In the genomic region with DNA sequence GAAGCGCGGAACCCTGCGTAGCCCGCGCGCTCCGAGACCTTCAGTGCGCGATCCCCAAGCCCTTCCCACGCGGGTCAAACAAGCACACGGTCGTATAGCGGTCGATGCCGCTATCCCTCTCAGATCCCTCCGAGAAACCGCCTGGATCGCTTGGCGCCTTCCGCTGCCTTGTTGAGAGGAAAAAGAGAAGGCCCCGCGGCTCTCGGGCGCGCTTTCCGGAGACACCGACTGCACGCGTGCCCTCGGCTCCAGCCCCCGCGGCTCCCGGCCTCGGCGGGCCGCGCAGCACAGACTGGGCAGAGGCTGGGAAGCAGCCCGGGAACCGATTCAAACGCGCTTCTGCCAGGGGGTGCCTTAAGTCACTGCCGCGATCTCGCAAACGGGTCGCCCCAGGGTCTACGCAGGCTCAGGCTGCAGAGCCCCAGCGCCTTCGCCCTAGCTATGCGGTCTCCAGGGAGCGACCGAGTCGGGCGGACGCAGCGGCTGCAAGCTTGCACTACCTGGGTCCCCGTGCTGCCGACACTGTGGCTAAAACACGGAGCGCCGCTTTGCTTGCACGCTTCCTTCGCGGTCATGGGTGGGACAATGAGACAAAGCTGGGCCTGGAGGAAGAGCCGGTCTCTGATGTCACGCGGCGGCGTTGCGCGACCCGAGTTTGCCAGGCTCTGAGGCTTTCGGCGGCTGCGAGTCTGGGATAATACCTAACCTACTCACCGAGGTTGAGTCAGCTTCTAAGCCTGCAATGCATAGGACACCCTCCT, we compare ENCODE assay signal across 9 mouse cellular contexts.
DNase-seq lines count a peak whose midpoint lies in the region; ATAC-seq lines count a peak whose summit lies in the region.
"Had no signal": no experiment of that assay in that cellular context is flagged by ENCODE, and none has a peak within 500 bp of the region (broad histone marks: within the 10 kb centered on the region; RNA-seq: fewer than 3 reads in every experiment).

No protein-coding gene starts in this region.

- peak overlapping the region; percentile 51 for H3K4me3 ChIP-seq in hindbrain, embryonic 15.5 days
- peak overlapping the region; percentile 47 for H3K4me3 ChIP-seq in liver, embryonic 11.5 days (ENCODE audit: low read depth, low read length)
- H3K4me3 ChIP-seq: myocyte had no signal

- peak; percentile 17 for DNase-seq in layer of hippocampus, adult 11-12 months (ENCODE audit: low spot score)
- DNase-seq in layer of hippocampus, adult 9-10 months (ENCODE audit: low spot score): no peak
- peak; percentile 65 for DNase-seq in embryo, embryonic 9.5 days (ENCODE audit: extremely low spot score)
- peak; percentile 46 for DNase-seq in liver, embryonic 11.5 days (ENCODE audit: low spot score)
- peak; percentile 21 for DNase-seq in right cerebral cortex, postnatal 14 days
- DNase-seq in adrenal gland, postnatal 25 days: no peak
- DNase-seq in kidney, adult 8-10 months: no peak

- peak overlapping the region; percentile 63 for H3K27ac ChIP-seq in hindbrain, embryonic 15.5 days (replicated peaks)
- no peak overlapping the region for H3K27ac ChIP-seq in liver, embryonic 11.5 days (ENCODE audit: low read depth, low read length)

- H3K4me2 ChIP-seq in hindbrain, embryonic 15.5 days: peak overlapping the region; percentile 96
- peak overlapping the region; percentile 70 for H3K4me2 ChIP-seq in liver, embryonic 11.5 days

- WGBS in hindbrain, embryonic 15.5 days: under 1% methylated on average over 77 of the region's 77 CpGs
- WGBS in liver, embryonic 11.5 days: 1% methylated on average over 77 of the region's 77 CpGs

- peaks cover 14% of the 10 kb centered on the region for H3K4me1 ChIP-seq in hindbrain, embryonic 15.5 days (replicated peaks)
- no peaks in the 10 kb centered on the region for H3K4me1 ChIP-seq in liver, embryonic 11.5 days (replicated peaks; ENCODE audit: control insufficient read depth, insufficient read depth, low read length)

- H3K36me3 ChIP-seq in hindbrain, embryonic 15.5 days: no peaks in the 10 kb centered on the region
- H3K36me3 ChIP-seq in liver, embryonic 11.5 days (ENCODE audit: control insufficient read depth, insufficient read depth, low read length): no peaks in the 10 kb centered on the region

- peak overlapping the region; percentile 54 for H3K9ac ChIP-seq in hindbrain, embryonic 15.5 days
- H3K9ac ChIP-seq in liver, embryonic 11.5 days (ENCODE audit: low read depth, low read length): no peak overlapping the region

- no peaks in the 10 kb centered on the region for H3K9me3 ChIP-seq in hindbrain, embryonic 15.5 days
- H3K9me3 ChIP-seq in liver, embryonic 11.5 days (ENCODE audit: control insufficient read depth, low read length): no peaks in the 10 kb centered on the region

- H3K27me3 ChIP-seq in hindbrain, embryonic 15.5 days: peaks cover 10% of the 10 kb centered on the region
- H3K27me3 ChIP-seq in liver, embryonic 11.5 days (replicated peaks; ENCODE audit: control insufficient read depth, insufficient read depth, low read length): peaks cover 31% of the 10 kb centered on the region

- ATAC-seq in hindbrain, embryonic 15.5 days (ENCODE audit: low FRiP score, low read depth): peak; percentile 89
- ATAC-seq in liver, embryonic 11.5 days (replicated peaks; ENCODE audit: low FRiP score): 0 out of 2 replicates have a peak, but pooled peaks have one; percentile 31

Comparison
In these comparisons a context has a peak if more than half of its experiments do, and no peak if none do; other contexts are left out.
1. DNase-seq: peak in layer of hippocampus, adult 11-12 months (single experiment), embryo, embryonic 9.5 days (single experiment), liver, embryonic 11.5 days (single experiment) and right cerebral cortex, postnatal 14 days (single experiment); none in layer of hippocampus, adult 9-10 months (single experiment), adrenal gland, postnatal 25 days (single experiment) and kidney, adult 8-10 months (0 of 2).